Mouse (Mus musculus) thymus, postnatal 10 days (tissue): ENCODE results near the gene Vps29.
"Not testable (repeated sequence)": the region's sequence is repeated elsewhere in the genome, so short reads cannot be mapped to it uniquely, and the experiment has no call there.

Source experiments
- DNase-seq, 2 experiments: peaks; one replicate each; pipeline ENCODE4 v3.0.0; 2021; ENCODE audit warnings: low spot score in 2 of 2

Gene Vps29

DNA sequence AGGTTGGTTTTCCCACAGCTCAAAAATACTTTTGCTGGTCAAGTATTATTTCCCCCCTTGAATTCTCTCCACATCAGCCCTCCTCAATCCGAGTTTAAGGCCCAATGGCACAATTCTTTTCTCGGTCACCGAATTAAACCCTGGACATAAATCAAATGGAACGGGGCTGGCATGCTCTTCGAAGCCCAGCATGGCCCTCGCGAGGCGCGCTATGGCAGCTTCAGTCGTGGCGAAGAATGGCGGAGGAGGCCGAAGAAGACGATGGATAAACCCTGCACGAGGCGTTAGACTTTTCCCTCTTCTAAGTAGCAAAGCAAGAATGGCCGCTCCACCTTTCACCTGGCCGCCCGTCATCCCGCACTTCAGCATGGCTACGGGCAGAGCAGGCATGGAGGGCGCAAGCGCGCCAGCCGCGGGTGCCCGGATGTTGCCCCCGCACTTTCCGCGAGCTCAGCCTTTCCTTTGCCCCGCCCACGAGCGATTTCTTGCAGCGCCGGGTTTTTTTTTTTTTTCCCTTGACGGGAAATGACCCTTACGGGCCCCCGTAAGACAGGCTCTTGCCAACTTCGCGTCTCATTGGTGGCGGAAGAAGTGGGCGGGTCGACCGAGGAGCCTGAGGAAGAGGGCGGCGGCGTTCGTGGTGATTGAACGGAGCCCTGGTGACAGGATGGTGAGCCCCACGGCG, at the start of gene Vps29, which contains the start of gene Rad9b:
Gene Vps29 (plus strand): TSS at position 563 of the 685 bp plus-strand sequence.
Gene Rad9b (minus strand): TSS at position 427 of the 685 bp plus-strand sequence.
- DNase-seq = peak; percentile 98 to 99

DNA sequence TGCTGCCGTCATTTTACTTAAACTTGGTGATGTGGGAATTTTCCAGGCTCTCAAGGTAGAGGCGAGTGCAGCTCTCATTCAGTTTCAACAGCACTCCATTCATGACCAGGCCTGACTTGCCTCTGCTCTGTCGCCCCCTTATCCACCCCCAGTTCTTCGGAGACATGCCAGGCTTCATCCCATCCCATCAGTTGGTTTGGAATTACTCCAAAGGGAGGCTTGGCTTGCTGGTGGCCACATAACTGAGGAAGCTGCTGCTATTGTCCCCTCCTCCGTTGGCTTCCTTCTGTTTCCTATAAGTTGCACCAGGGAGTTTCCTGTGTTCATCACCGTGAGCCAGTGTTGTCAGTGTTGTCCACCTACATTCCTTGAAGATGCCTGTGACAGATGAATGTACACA, 49.6 kb upstream of the Vps29 start:
- DNase-seq = no peak

DNA sequence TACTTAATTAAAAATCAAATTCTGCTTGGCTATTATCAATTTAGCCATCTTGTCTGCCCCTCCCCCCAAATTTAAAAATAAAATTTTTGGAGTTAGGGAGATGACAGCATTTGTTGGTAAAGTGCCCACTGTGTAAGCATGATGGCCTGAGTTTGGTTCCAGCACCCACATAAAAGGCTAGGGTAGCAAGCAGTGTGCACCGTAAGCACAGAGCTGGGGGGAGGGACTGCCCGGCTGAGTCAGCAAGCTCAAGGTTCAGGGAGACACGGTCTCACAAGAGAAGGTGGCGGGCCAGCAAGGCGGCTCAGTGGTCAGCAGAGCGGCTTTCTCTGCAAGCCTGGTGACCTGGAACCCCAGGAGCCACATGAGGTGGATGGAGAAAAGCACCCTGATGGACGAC, 48.7 kb upstream of the Vps29 start:
- no peak for DNase-seq

DNA sequence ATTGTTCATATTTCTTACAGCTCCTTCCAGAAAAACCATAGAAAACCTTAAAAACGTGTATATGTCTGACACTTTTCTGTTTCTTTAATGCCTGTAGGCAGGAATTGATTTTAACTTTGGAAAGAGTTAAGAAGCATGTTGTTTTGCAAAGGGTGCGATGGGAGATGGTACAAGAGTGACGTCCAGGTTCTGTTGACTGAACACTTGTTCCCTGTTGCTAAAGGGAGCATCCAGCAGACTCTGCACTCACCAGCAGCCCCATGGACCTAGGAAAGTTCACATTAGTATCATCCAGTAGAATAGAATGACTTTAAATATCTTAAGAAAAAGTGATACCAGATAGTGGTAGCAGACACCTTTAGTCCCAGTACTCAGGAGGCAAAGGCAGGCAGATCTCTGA, 47.6 kb upstream of the Vps29 start:
- DNase-seq = no peak

DNA sequence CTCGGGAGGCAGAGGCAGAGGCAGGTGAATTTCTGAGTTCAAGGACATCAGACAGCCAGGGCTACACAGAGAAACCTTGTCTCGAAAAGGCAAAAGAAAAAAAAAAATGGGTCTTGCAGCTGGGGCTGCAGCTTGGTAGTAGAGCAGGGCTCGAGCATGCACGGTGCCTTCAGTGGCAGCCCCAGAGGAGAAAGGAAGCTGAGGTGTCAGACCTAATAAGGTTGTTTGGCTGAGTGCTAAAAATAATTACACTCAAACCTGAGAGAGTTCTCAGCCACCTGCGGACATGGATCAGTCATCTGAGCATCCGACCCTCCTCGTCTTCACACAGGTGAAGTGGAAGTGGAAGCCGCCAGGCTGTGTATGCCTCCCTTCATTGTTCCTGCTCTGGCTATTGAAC, 43.5 kb upstream of the Vps29 start:
- DNase-seq = peak; percentile 64 to 75

DNA sequence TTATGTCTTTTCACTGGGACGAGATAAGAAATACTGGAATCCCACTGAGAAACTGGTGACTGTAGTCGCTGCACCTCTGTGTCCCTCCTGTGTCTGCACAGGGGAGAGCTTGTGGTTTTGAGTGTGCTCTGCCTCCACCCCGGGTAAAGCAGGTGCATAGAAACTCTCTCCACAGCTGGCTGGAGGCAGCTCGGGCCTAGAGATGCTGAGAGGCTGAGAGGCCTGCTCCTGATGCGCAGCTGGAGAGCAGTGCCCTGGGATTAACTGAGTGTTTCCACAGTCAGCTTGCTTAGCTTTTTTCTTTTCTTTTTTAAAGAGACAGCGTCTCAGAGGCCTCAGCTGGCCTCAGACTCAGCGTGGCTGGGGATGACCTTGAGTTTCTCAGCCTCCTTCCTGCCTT, 42.5 kb upstream of the Vps29 start:
- peak; percentile 75 to 83 for DNase-seq

DNA sequence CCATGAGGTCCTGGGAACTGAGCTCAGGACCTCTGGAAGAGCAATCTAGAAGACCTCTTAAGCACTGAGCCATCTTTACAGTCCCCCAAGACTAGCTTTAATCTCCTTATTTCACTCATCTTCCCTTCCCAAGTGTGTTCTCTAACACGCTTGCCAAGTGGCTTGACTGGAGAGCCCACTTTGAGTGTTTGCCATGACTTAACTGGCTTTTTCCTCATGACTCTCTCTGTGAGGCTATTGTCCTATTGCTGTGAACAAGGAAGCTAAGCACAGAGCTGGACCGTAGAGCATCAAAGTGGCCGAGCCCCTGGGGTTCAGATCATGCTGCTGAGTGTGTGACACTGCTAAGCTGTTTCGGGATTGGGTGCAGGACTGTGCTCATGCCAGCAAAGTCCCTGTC, 41.8 kb upstream of the Vps29 start:
- DNase-seq = no peak

DNA sequence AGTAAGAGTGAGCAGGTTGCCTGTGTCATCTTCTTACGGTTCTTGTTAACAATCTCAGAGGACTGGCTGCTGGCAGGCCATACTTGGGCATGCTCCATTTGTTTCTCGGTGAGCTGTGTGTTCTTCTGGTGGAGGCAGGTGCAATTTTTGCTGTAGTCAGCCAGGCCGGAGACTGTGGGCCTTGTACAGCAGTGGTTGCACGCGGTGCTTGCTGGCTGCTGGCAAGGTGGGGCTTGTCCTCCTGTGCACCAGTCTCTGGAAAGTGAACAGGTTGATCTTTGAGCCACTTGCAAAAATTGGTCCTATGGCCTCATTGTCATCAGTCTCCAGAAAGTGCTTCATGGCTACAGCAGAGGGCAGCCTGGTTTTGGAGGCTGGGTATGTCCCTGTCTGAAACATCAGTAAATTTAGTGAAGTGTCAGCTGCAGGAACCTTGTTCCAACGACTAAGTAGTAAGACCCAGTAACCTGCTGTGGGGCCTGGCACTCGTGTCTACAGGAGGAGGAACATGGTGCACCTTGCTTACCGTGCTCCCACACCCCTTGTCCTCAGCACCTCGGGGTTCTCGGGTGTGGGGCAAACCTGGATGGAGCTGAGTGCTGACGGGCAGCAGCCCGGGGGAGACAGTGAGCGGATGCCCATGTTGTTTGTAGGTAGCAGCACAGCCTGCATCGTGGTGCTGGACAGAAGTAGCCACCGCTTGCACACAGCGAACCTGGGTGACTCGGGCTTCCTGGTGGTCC, 41.1 kb upstream of the Vps29 start:
- peak; percentile 46 to 55 for DNase-seq

DNA sequence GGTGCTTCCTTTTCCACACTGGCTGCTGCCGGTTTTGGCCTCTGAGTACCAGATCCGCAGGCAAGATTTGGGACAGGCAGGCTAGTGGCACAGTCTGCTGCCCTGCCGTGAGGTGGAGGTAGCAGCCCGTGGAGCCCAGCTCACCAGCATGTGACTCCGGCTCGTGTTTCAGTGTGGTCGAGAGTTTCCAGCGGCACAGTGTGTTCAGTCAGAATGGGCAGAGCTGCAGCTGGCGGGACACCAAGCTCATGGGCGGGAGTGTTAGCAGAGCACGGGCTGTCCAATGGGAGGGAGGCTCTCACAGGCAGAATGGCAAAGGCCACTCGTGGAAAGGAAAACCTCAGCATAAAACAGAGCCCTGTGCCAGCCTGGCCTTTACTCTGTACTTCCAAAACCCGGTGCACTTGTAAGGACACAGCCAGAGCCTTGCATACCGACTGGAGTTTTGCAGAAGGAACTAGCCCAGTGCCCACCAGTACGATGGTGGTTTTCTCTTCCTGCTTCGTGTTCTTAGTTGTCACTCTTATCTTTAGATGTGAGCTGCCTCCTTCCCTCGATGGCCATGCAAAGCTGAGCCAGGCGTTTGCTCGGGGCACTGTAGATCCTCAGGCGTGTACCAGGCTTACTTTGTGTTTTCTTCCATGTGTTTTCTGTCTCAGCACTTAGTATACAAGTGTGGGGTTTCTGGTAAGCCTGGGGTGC, 39.1 kb upstream of the Vps29 start:
- peak; percentile 31 to 44 for DNase-seq

DNA sequence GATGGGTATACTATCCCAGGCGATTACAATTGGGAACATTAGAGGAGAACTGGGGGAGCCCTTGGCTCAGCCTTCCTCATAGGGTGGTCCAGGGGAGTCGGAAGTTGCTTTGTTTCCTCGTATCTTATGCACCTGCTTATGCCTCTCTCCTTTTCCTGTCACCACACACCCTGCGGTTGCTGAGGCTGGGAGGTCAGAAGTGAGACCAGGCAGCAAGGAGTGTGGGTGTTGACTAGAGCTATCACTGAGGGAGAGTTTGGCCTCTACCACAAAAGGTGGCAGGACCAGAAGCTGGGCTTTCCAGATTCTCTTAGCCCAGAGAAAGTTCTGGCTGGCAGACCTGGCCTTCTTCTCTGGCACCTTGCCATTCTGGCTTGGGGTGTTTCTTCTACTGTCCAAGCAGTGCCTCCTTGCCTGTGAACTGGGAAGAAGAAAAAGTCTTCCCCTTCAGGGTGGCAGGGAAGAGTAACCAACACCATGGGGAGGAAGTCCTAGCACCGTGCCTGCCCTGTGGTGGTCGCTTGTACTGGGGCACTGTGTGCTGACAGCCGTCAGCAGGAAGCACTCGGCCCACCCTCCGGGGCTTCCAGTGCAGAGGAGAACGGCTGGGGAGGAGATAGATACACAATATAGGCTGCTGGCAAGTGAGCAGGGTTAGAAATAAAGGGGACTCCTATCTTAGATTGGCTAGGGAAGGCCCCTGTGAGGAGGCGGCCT, 36.7 kb upstream of the Vps29 start:
- DNase-seq = peak; percentile 58 to 67

DNA sequence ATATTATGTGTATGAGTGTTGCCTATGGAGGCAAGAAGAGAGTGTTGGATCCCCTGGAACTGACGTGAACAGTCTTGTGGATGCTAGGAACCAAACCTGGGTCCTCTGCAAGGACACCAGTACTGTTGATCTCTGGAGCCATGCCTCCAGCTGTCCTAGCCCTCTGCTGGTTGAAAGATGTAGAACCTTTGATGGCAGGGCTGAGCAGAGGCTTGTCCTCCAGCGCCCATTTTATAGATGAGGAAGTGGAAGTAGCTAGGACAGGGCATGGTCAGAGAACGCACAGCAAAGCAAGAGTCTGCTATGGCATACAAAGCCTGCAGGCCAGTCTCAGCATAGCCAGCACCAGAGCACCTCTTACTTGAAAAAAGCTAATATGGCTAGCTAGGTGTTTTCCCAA, 36.1 kb upstream of the Vps29 start:
- DNase-seq = peak; percentile 59 to 72

DNA sequence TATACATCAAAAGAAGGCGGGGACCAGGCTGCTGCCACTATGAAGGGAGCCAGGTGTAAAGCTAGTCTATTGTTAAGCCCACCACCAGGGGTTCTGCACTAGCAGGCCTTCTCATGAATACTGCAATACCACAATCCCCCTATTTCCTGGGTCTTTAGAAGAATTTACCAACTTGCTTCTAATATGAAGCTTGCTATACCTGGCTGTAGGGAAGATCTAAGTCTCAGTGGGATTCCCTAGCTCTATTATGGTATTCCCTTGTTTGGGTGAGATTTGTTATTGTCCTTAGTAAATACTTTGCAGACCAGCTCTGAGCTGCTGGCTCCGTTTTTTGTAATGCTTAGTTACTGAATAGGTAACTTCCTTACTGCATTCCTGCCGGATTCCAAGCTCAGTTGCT, 35.2 kb upstream of the Vps29 start:
- not testable (repeated sequence) for DNase-seq

DNA sequence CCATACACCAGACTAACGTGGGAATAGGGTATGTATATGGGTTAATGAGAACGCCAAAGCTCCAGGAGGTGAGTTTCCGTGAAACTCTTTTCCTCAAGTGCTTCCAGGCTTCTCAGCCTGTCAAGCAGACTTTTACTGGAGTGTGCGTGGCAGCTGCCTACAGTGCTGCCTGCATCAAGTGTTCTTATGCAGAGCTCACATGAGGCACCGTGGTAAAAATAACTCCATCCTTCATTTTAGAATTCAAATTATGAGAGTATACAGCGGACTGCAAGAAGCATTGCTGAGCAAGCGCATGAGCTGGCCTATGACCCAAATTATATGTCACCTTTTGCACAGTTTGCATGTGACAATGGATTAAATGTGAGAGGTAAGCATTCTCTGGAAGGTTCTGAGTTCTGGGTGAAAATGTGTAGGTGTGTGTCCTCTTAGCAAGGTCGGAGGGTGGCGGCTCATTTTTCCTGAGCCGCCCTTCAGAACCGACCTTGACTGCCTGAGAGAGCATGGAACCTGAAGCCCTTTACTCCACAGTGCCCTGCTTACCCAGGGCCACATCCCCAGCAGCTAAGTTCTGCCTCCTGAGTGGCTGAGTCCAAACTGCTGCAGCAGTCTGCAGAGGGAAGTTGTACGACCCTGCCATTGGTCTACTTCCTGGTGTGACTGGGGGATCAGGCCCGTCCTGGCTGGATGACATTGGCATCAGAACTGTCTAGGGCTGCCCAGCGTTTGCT, 34.5 kb upstream of the Vps29 start:
- no peak for DNase-seq

DNA sequence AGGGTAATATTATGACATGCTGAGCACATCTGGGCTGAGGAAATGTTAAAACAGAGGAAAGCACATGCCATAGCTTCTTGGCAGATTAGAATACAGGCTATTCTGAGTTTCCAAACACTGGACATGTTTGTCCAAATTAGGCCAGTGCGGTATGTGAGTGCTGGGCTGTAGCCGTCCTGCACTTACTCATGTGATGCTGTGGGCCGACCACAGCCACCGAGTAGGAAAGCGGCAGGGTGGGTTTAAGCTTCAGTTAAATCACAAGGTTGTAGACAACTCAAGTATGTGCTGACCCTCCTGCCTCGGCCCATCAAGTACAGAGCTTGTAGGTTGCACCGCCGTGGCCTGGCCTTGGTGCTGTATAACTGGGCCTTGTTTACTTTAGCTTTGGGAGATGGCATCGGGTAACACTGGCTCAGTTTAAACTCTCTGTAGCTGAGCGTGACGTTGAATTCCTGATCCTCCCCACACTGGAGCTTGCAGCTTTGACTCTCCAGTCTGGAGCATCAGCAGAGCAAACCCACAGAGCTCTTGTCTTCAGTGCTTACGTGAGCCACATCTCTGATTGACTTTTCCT, 33.9 kb upstream of the Vps29 start:
- no peak for DNase-seq

DNA sequence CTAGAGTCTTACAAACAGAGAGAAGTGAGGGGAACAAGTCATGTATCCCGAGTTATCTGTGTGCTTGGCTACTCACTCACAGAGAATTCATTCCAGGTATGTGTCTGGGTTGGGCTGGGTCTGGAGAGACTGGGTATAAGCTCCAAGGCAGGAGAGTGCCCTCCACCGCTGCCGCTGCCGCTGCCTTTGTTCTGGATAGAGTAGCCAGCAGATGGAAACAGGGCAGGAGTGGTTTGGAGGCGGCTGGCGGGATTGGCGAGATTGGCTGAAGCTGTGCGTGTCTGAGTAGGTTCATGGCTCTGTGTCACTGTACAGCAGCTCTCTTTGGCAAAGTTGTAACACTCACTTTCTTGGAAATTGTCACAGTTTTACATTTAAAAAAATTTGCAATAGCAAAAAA, 30.6 kb upstream of the Vps29 start:
- DNase-seq = no peak

DNA sequence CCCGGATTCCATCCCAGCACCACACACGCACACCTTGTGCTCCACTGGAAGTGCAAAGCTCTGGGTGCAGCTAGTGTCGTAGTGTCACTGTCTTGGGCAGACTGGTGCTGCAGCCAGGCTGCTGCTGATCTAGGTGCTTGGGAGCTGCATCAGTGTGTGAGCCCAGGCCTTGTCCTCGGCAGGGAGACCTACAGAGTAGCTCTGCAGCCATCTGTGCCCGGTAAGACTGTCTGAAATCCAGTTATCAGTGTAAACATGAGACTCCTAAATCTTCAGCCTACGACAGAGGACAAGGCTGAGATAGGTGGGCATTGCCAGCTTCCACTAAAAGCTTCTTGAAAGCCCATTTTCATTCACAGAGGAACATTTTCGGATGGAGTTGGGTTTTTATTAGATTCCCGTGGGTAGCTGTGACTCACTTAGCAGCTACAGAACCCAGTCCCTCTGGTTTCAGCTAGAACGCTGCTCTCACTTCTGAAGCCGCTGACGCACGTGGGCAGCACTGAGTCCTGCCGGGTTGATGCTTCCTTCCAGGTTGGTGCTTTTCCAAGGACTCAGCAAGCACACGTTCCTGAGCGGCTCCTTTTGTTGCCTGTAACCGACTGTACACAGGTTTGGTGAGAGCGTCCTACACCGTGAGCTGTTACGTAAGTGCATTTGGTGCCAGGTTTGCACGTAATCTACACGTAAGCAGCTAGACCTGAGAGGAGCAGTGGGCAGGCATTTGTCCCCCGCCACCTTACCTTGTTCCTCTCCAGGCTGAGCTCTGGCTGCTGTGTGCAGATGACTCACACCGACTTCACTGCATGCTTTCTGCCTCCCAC, 29.3 kb upstream of the Vps29 start:
- no peak for DNase-seq

DNA sequence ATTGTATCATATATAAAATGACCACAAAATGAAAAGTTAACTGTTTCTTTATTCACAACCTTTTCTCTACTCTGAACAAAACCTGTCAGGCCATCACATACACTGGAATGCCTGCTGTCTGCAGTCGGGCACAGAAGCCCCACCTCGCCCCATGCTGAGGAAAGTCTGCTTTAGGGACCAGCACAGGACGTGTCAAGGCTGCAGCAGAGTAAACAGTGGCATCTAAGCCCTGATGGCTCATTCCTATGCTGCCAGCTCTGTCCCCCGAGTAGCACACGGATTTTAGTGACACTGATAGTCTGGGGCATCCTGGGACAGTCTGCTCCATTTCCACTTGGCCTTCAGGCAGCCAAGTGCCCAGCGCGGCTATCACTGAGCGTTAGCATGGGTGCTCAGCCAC, 28.7 kb upstream of the Vps29 start:
- DNase-seq = no peak

DNA sequence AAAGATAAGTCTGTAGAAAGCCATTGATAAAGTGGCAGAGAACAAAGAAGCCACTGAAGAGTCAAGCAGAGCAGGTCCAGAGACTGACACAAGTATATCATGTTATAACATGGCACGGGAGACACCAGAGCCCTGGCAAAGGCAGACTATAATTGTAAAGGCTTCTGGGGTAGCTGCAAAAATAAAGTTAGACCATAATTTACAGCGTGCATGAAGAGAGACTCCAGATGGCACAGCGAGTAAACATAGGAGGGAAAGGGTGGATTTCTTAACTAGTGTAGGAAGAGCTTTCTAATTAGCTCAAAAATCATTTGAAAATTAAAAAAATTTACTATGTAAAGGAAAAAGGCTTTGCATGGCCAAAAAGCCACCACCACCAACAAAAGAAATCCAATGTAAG, 26.9 kb upstream of the Vps29 start:
- no peak for DNase-seq

DNA sequence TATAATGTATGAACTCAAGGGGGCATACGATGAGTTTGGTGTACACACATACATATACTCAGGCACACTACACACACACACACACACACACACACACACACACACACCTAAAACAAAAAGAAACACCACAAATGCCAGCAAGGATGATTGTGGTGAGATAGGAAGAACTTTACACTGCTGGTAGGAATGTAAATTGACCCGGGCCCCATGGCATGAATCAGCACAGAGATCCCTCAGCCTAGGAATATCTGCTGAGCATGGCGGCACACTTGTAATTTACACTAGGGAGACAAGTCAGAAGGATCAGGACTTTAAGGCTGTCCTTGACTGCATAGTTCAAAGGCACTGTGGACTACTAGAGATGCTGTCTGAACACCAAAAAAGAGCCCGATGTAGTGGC, 23.9 kb upstream of the Vps29 start:
- DNase-seq = no peak

DNA sequence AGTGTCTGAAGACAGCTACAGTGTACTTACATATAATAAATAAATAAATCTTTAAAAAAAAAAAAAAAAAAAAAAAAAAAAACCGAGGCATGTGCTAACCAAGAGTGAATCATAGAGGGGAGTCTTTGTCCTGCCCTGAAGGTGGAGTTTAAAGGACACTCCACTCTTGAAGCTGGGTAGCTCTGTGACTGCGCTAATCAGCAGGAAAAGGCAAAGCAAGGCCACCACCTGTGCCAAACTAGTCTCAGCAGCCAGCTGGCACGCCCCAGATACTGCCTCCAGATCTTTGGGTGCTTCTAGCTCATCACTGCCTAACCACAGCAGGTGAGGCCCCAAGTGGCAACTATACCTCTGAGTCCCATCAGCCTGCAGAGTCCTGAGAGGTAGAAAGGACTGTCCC, 19.5 kb upstream of the Vps29 start:
- DNase-seq = peak; percentile 44 to 55
